Mouse (Mus musculus): ENCODE measurements around the gene Cox19. TPM values are rescaled to one million over a fixed set of nuclear protein-coding genes. Genes with fewer than 3 reads are reported as not detected.
A peak's percentile ranks its signal among the peaks of the same experiment; 100 is the strongest.

The Cox19 gene
- polyA plus RNA-seq, 1 experiment from 2014 or later, result 91.8 TPM

DNA sequence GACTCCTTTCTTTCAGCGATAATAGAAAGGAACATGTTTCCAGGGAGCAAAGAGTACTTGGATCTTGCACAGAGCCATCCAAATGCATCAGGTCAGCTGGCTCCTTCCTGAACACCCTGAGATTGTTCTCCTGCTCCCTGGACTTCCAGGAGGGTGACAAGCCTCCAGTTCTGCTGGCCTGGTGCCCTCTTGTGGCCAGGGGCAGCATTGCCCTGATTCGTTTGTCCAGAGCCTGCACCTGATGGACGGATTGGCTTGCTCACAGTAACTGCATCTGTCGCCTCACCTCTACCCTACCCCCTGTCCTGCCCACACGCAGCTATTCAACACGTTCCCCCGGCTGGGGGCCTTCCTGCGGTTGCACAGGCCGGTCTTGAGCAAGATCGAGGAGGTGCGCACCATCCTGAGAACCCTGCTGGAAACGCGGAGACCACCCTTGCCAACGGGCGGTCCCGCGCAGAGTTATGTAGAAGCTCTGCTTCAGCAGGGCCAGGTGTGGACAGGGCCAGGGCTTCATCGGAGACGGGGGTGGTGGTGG is 4.1 kb upstream of the Cox19 start:
- H3K9ac ChIP-seq (ENCODE audit: low read length), result no peak overlapping the region
- peaks cover 30% of the 10 kb centered on the region for H3K27me3 ChIP-seq (ENCODE audit: control insufficient read depth, insufficient read depth, low read length)
- no peaks in the 10 kb centered on the region for H3K36me3 ChIP-seq (ENCODE audit: control insufficient read depth, insufficient read depth, low read length)
- no peak overlapping the region for H3K27ac ChIP-seq (replicated peaks in 1 of 2; ENCODE audit: control insufficient read depth in 1 of 2, insufficient read depth in 1 of 2, low read depth in 2 of 2, low read length in 2 of 2)
- peaks cover 6 to 13% of the 10 kb centered on the region in 2 experiments for H3K4me1 ChIP-seq (ENCODE audit: control insufficient read depth in 2 of 2, insufficient read depth in 2 of 2, low read length in 2 of 2)
- WGBS, result 35% methylated on average over 19 of the region's 19 CpGs
- no peak for ATAC-seq (ENCODE audit: insufficient number of reproducible peaks, insufficient read depth, low FRiP score, low read depth)
- H3K9me3 ChIP-seq (ENCODE audit: control insufficient read depth, low read length), result no peaks in the 10 kb centered on the region
- no peak overlapping the region for H3K4me3 ChIP-seq (ENCODE audit: control insufficient read depth in 1 of 2, insufficient read depth in 1 of 2, low read depth in 1 of 2, low read length in 2 of 2)
- H3K4me2 ChIP-seq (ENCODE audit: low read length), result no peak overlapping the region

DNA sequence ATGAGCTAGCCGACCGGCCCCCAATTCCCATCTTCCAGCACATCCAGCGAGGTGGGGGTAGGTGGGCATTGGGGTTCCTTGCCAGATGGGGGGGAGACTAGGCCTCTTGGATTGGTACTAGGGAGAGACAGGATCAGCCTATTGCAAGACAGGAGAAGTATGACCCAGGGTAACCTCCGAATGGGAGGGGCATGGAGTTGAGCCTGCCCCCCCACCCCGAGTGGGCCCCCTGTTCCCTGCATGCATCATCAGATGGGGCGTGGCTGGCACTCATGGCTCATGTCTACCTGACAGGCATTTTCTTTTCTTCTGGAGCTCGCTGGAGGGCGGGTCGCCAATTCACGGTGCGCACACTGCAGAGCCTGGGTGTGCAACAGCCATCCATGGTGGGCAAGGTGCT is 2.7 kb upstream of the Cox19 start:
- Histone ChIP-seq H3K9ac (ENCODE audit: low read length) (no peak overlapping the region), H3K36me3 (ENCODE audit: control insufficient read depth, insufficient read depth, low read length) (no peaks in the 10 kb centered on the region), H3K4me1 (ENCODE audit: control insufficient read depth in 2 of 2, insufficient read depth in 2 of 2, low read length in 2 of 2) (peaks cover 6 to 13% of the 10 kb centered on the region in 2 experiments), H3K4me3 (ENCODE audit: control insufficient read depth in 1 of 2, insufficient read depth in 1 of 2, low read depth in 1 of 2, low read length in 2 of 2) (no peak overlapping the region), H3K27me3 (ENCODE audit: control insufficient read depth, insufficient read depth, low read length) (peaks cover 31% of the 10 kb centered on the region), H3K4me2 (ENCODE audit: low read length) (no peak overlapping the region), H3K27ac (replicated peaks in 1 of 2; ENCODE audit: control insufficient read depth in 1 of 2, insufficient read depth in 1 of 2, low read depth in 2 of 2, low read length in 2 of 2) (no peak overlapping the region), H3K9me3 (ENCODE audit: control insufficient read depth, low read length) (no peaks in the 10 kb centered on the region)
- ATAC-seq (ENCODE audit: insufficient number of reproducible peaks, insufficient read depth, low FRiP score, low read depth), result no peak
- 86% methylated on average over 11 of the region's 11 CpGs for WGBS

DNA sequence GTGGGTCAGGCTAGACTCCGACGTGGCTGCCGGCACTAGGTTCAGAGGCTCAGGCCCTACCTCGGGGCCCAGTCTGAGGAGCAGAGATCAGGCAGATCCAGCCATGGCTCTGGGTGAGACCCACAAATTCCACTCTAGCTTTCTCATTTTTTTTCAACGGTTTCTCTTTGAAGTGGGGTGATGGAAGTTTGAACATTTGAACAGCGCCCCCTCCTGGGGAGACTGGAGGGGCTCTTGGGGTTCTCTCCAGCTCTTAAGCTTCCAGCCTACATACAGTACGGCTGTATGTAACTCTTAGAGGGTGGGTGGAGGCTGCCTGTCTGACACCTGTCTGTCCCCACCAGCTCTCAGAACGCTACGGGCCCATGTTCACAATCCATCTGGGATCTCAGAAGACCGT is 2.3 kb upstream of the Cox19 start:
- ATAC-seq (ENCODE audit: insufficient number of reproducible peaks, insufficient read depth, low FRiP score, low read depth), result no peak
- Histone ChIP-seq H3K4me2 (ENCODE audit: low read length) (no peak overlapping the region), H3K36me3 (ENCODE audit: control insufficient read depth, insufficient read depth, low read length) (no peaks in the 10 kb centered on the region), H3K4me3 (ENCODE audit: control insufficient read depth in 1 of 2, insufficient read depth in 1 of 2, low read depth in 1 of 2, low read length in 2 of 2) (no peak overlapping the region), H3K27me3 (ENCODE audit: control insufficient read depth, insufficient read depth, low read length) (peaks cover 35% of the 10 kb centered on the region), H3K4me1 (ENCODE audit: control insufficient read depth in 2 of 2, insufficient read depth in 2 of 2, low read length in 2 of 2) (peaks cover 6 to 13% of the 10 kb centered on the region in 2 experiments), H3K9ac (ENCODE audit: low read length) (no peak overlapping the region), H3K9me3 (ENCODE audit: control insufficient read depth, low read length) (no peaks in the 10 kb centered on the region), H3K27ac (replicated peaks in 1 of 2; ENCODE audit: control insufficient read depth in 1 of 2, insufficient read depth in 1 of 2, low read depth in 2 of 2, low read length in 2 of 2) (no peak overlapping the region)
- 62% methylated on average over 10 of the region's 10 CpGs for WGBS

DNA sequence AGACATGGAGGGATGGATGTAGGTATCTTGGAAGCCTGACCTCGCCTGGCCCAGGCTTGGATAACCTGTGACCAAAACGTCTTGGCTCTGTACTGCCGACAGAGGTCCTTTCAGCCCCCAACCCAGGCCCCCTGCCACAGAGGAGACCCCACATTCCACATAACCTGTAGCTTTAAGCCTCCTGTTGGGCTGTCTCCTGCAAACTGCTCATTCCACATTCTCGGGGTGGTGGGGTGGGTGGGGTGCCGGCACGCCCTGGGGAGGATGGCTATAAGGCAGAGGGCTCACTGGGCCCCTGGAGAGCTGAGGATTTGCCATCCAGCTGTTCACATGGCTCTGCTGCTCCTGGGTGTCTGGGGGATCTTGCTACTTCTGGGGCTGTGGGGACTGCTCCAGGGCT is 1.1 kb upstream of the Cox19 start, which contains the start of gene Cyp2w1:
TSS of gene Cyp2w1 (plus strand) at position 301 of the 400 bp plus-strand sequence.
- H3K4me2 ChIP-seq (ENCODE audit: low read length), result no peak within 1 kb of the TSS
- no peak for ATAC-seq (ENCODE audit: insufficient number of reproducible peaks, insufficient read depth, low FRiP score, low read depth)
- H3K36me3 ChIP-seq (ENCODE audit: control insufficient read depth, insufficient read depth, low read length), result no peaks in the 10 kb centered on the region
- H3K27me3 ChIP-seq (ENCODE audit: control insufficient read depth, insufficient read depth, low read length), result peaks cover 37% of the 10 kb centered on the region
- H3K9me3 ChIP-seq (ENCODE audit: control insufficient read depth, low read length), result no peaks in the 10 kb centered on the region
- H3K9ac ChIP-seq (ENCODE audit: low read length), result 0 out of 2 replicates have a peak within 1 kb of the TSS, but pooled peaks have one; percentile 7
- peaks cover 6 to 7% of the 10 kb centered on the region in 2 experiments for H3K4me1 ChIP-seq (ENCODE audit: control insufficient read depth in 2 of 2, insufficient read depth in 2 of 2, low read length in 2 of 2)
- H3K4me3 ChIP-seq (ENCODE audit: control insufficient read depth in 1 of 2, insufficient read depth in 1 of 2, low read depth in 1 of 2, low read length in 2 of 2), result no peak within 1 kb of the TSS
- WGBS, result 55% methylated on average over 6 of the region's 6 CpGs
- no peak within 1 kb of the TSS for H3K27ac ChIP-seq (replicated peaks in 1 of 2; ENCODE audit: control insufficient read depth in 1 of 2, insufficient read depth in 1 of 2, low read depth in 2 of 2, low read length in 2 of 2)

DNA sequence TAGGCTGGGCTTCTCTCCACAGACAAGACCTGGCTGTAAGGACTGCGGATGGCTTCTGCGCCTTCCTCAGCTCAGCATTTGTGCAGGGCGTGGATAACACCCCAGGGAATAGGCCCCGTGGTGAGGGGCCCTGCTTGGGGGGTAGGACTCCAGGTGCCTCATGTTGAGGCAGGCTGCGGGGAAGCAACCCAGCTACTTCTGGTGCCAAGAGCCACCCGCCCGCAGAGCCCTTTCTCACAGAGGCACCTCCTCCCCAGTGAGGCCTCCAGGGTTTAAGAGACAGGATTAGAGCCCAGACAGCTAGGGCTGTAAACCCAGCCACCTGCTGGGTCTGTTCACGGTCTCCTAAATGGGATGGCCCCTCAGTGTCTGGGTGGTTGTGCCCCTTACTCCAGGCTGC is 410 bp upstream of the Cox19 start:
- no peak overlapping the region for H3K27ac ChIP-seq (replicated peaks in 1 of 2; ENCODE audit: control insufficient read depth in 1 of 2, insufficient read depth in 1 of 2, low read depth in 2 of 2, low read length in 2 of 2)

DNA sequence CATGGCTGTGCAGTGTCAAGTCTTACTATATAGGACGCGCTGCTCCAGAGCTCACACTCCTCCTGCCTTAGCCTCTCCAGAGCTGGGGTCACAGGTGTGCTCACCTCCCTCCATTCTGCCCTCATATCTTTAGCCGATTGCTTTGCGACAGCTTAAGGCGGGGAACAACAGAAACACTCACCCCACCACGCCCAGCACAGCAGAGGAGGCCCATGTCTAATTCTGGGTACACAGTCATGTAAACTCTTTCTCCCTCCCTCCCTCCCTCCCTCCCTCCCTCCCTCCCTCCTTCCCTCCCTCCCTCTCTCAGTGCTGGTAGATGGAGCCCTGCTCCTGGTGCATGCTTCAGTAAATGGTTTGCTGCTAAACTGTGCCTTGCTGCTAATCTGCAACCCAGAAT is 1.5 kb downstream of the Cox19 start:
- Histone ChIP-seq H3K4me1 (ENCODE audit: control insufficient read depth in 2 of 2, insufficient read depth in 2 of 2, low read length in 2 of 2) (peaks cover 6 to 10% of the 10 kb centered on the region in 2 experiments), H3K27ac (replicated peaks in 1 of 2; ENCODE audit: control insufficient read depth in 1 of 2, insufficient read depth in 1 of 2, low read depth in 2 of 2, low read length in 2 of 2) (no peak overlapping the region), H3K27me3 (ENCODE audit: control insufficient read depth, insufficient read depth, low read length) (peaks cover 31% of the 10 kb centered on the region), H3K9ac (ENCODE audit: low read length) (no peak overlapping the region), H3K4me2 (ENCODE audit: low read length) (no peak overlapping the region), H3K4me3 (ENCODE audit: control insufficient read depth in 1 of 2, insufficient read depth in 1 of 2, low read depth in 1 of 2, low read length in 2 of 2) (no peak overlapping the region), H3K9me3 (ENCODE audit: control insufficient read depth, low read length) (no peaks in the 10 kb centered on the region), H3K36me3 (ENCODE audit: control insufficient read depth, insufficient read depth, low read length) (no peaks in the 10 kb centered on the region)
- WGBS, result 55% methylated on average over 6 of the region's 6 CpGs
- ATAC-seq (ENCODE audit: insufficient number of reproducible peaks, insufficient read depth, low FRiP score, low read depth), result no peak

More for the DNA sequence above, 410 bp upstream of the Cox19 start:
- peaks cover 35% of the 10 kb centered on the region for H3K27me3 ChIP-seq (ENCODE audit: control insufficient read depth, insufficient read depth, low read length)
- no peak overlapping the region for H3K4me3 ChIP-seq (ENCODE audit: control insufficient read depth in 1 of 2, insufficient read depth in 1 of 2, low read depth in 1 of 2, low read length in 2 of 2)
- no peaks in the 10 kb centered on the region for H3K9me3 ChIP-seq (ENCODE audit: control insufficient read depth, low read length)
- no peak for ATAC-seq (ENCODE audit: insufficient number of reproducible peaks, insufficient read depth, low FRiP score, low read depth)
- WGBS, result 28% methylated on average over 8 of the region's 8 CpGs
- no peaks in the 10 kb centered on the region for H3K36me3 ChIP-seq (ENCODE audit: control insufficient read depth, insufficient read depth, low read length)
- 0 out of 2 replicates have a peak overlapping the region, but pooled peaks have one; percentile 7 for H3K9ac ChIP-seq (ENCODE audit: low read length)
- H3K4me2 ChIP-seq (ENCODE audit: low read length), result no peak overlapping the region
- H3K4me1 ChIP-seq (ENCODE audit: control insufficient read depth in 2 of 2, insufficient read depth in 2 of 2, low read length in 2 of 2), result peaks cover 6 to 7% of the 10 kb centered on the region in 2 experiments

DNA sequence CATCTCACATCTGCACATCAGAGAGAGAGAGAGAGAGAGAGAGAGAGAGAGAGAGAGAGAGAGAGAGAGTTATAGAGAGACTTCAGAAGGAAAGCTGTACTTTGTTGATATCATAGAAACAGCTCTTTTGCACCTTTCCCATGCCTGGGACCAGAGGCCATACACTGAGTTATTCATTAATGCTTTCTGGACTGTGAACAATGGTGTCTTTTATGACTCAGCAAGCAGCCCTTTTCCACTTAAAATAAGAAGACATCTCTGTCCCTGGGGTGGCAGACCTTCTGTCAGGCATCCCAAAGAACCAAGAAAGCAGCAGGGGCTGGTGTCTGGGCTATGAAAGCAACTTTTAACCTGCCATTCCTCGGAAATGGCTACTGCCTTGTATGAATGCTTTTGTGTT is 4.0 kb downstream of the Cox19 start:
- 54% methylated on average over 1 of the region's 1 CpGs for WGBS
- Histone ChIP-seq H3K27ac (replicated peaks in 1 of 2; ENCODE audit: control insufficient read depth in 1 of 2, insufficient read depth in 1 of 2, low read depth in 2 of 2, low read length in 2 of 2) (no peak overlapping the region), H3K9me3 (ENCODE audit: control insufficient read depth, low read length) (no peaks in the 10 kb centered on the region), H3K4me3 (ENCODE audit: control insufficient read depth in 1 of 2, insufficient read depth in 1 of 2, low read depth in 1 of 2, low read length in 2 of 2) (no peak overlapping the region), H3K27me3 (ENCODE audit: control insufficient read depth, insufficient read depth, low read length) (peaks cover 19% of the 10 kb centered on the region), H3K9ac (ENCODE audit: low read length) (no peak overlapping the region), H3K4me1 (ENCODE audit: control insufficient read depth in 2 of 2, insufficient read depth in 2 of 2, low read length in 2 of 2) (peaks cover 16 to 20% of the 10 kb centered on the region in 2 experiments), H3K4me2 (ENCODE audit: low read length) (no peak overlapping the region), H3K36me3 (ENCODE audit: control insufficient read depth, insufficient read depth, low read length) (peaks cover 10% of the 10 kb centered on the region)
- ATAC-seq (ENCODE audit: insufficient number of reproducible peaks, insufficient read depth, low FRiP score, low read depth), result no peak

DNA sequence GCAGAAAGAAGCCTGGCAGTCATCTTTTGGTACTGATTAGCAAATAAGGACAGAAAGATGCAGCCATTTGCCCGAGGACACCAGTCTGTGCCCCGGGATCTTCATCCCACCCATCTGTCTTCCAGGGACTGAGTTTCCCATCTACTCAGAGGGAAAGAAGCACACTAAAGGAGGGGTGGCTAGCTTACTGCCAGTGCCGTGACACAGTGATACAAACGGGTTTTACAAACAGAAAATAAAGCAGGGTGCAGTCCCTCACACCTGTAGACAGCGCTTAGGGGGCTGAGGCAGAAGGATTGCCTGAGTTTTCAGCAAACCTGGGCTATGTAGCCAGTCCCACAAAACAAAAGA is 5.9 kb downstream of the Cox19 start:
- peak overlapping the region; percentile 97 for H3K4me2 ChIP-seq (ENCODE audit: low read length)
- H3K4me1 ChIP-seq (ENCODE audit: control insufficient read depth in 2 of 2, insufficient read depth in 2 of 2, low read length in 2 of 2), result peaks cover 9 to 14% of the 10 kb centered on the region in 2 experiments
- H3K4me3 ChIP-seq (ENCODE audit: control insufficient read depth in 1 of 2, insufficient read depth in 1 of 2, low read depth in 1 of 2, low read length in 2 of 2), result peak overlapping the region; percentile 37 to 85
- peak overlapping the region; percentile 18; the same call in 1 of the 2 replicates for H3K9ac ChIP-seq (ENCODE audit: low read length)
- peaks cover 25% of the 10 kb centered on the region for H3K36me3 ChIP-seq (ENCODE audit: control insufficient read depth, insufficient read depth, low read length)
- H3K27me3 ChIP-seq (ENCODE audit: control insufficient read depth, insufficient read depth, low read length), result 0 out of 2 replicates have a peak, but pooled peaks cover 12% of the 10 kb centered on the region
- H3K9me3 ChIP-seq (ENCODE audit: control insufficient read depth, low read length), result no peaks in the 10 kb centered on the region
- no peak overlapping the region for H3K27ac ChIP-seq (replicated peaks in 1 of 2; ENCODE audit: control insufficient read depth in 1 of 2, insufficient read depth in 1 of 2, low read depth in 2 of 2, low read length in 2 of 2)
- 9% methylated on average over 5 of the region's 5 CpGs for WGBS
- no peak for ATAC-seq (ENCODE audit: insufficient number of reproducible peaks, insufficient read depth, low FRiP score, low read depth)

Measured in heart, embryonic 14.5 days (tissue).